Mouse (Mus musculus) megakaryocyte, embryonic 14.5 days (primary cell): ENCODE measurements at regions not wholly inside any gene's neighbourhood (a gene's known extent, or its start where the extent isn't known, plus 50 kb on each side); places are given as distances from the start of the nearest gene placed in this dataset.

Experiments used
- FLI1 ChIP-seq: IDR thresholded peaks from 2 replicates; pipeline ENCODE4 v1.6.1; 2012; ENCODE audit warnings: low read length, inconsistent platforms, mixed read lengths
- GATA1 ChIP-seq: IDR thresholded peaks from 3 replicates; pipeline ENCODE4 v1.6.1; 2012; ENCODE audit warnings: mixed read lengths, low read length, inconsistent platforms, borderline replicate concordance

- no peak for TF ChIP-seq GATA1
- no peak for TF ChIP-seq FLI1
Observed at GRCm38 (mm10) chr2:106355984-106356547, 337.0 kb upstream of the Mpped2 start.
